Mouse (Mus musculus) C2C12 (cell line): ENCODE data around the gene Agfg2.

Source experiments
- CEBPB ChIP-seq: IDR thresholded peaks from one replicate; pipeline ENCODE4 v1.6.1; 2011; ENCODE audit warnings: low read depth, mild to moderate bottlenecking, control low read depth, moderate library complexity
- CTCF ChIP-seq: IDR thresholded peaks from one replicate; pipeline ENCODE4 v1.5.1; 2011; ENCODE audit not compliant: control insufficient read depth, insufficient read depth, insufficient read length
- FOSL1 ChIP-seq: IDR thresholded peaks from one replicate; pipeline ENCODE4 v1.8.0; 2011; ENCODE audit warnings: mild to moderate bottlenecking, low read length; ENCODE audit not compliant: poor library complexity, insufficient read depth, severe bottlenecking
- MAX ChIP-seq: IDR thresholded peaks from one replicate; pipeline ENCODE4 v1.6.1; 2011; ENCODE audit warnings: mild to moderate bottlenecking, control low read depth
- MYOD1 ChIP-seq: IDR thresholded peaks from one replicate; pipeline ENCODE4 v1.6.1; 2011; ENCODE audit warnings: low read depth; ENCODE audit not compliant: control insufficient read depth, insufficient read length
- MYOG ChIP-seq: IDR thresholded peaks from one replicate; pipeline ENCODE4 v1.6.1; 2011; ENCODE audit not compliant: control insufficient read depth, insufficient read length; ENCODE audit errors: extremely low read depth
- USF1 ChIP-seq: IDR thresholded peaks from one replicate; pipeline ENCODE4 v1.6.1; 2011; ENCODE audit warnings: low read depth, mild to moderate bottlenecking, control low read depth, moderate library complexity

DNA sequence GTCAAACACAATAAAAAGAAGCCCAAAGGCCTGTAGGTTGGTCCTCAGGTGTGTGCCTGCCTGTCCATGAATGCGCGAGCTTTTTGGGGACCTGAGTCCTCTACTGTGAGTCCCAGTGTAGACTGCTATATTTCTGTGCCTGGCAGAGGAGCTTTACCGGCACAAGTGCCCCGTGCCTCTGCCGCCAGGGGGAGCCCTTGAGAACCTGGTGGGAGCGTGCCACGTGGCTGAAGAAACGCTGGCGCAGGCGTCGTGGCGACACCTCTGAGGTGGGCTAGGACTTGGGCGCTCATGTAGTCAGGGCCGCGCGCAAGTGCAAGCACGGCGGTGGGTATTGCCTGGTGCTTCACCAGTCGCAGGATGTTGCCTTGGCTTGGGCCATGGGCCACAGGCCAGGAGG, 43.5 kb downstream of the Agfg2 start, which contains the start of gene Sap25:
- TF ChIP-seq MAX = no peak
- peak; percentile 60 for TF ChIP-seq CTCF
- TF ChIP-seq MYOD1 = no peak
- TF ChIP-seq CEBPB = no peak
- TF ChIP-seq FOSL1 = no peak
- TF ChIP-seq USF1 = no peak
- TF ChIP-seq MYOG = no peak
